Mouse (Mus musculus): ENCODE results near the gene Cycs.
"Not testable (repeated sequence)": the region's sequence is repeated elsewhere in the genome, so short reads cannot be mapped to it uniquely, and the experiment has no call there.

Gene Cycs

DNA sequence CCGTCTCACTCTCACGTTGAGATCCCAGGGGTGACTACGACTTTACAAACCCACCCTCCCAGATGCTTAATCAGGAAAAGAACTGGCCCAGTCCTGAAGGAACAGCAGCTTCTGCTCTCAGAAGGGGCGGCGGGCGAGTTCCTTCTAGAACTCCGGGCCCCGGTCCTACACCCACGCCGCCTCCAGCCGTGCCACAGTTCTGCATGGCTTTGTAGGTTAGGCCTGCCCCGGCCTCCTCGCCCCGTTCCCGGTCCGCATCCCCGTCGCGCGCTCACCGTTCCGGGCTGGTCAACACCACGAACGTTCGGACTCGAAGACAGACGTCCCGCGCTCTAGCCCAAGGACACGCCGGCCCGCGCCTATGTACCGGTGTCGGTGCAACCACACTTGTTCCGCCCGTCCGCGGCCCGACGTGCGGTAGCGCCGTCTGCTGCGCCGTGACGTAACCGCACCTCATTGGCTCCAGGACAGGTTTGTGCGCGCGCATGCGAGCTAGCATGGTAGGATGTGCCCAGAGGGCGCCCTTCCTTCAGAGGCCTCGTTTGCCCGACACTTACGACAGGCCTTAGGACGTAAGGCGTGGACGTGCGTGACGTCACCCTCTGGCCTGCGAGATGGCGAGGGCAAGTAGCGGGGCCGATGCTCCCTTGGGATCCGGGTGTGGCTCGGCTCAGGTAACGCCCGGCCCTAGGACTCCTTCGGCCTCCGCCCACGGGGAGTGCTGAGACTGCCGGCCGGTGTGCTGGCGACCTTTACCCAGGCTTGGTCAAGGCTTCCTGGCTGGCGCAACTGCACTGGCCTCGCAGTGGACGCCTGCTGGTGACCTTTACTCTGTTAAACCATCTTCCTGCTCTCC lies at the start of gene Cycs:
TSS of gene Cycs (minus strand) at position 398 of the 856 bp plus-strand sequence.
- DNase-seq: peak; percentile 100

DNA sequence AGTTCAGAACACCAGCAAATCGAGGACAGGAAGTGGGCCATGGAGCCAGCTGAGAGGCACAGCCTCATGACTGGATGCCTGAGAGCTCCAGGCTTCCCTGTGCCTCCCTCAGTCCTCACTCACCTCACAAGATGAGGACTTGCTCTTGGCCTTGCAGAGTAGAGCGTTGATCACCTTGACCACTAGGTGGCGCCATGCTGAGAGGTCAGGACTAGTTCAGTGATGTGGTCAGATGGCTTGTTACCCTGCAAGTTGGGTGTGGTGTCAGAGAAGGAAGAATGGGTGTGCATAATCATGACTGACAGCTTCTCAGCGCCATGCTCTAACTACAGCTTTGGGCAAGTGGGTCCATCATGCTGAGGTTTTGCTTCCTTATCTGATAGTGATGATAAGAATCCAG lies 35.3 kb upstream of the Cycs start:
- no peak for DNase-seq

GRCm38 (mm10) chr6:50598560-50598959 lies 32.2 kb upstream of the Cycs start:
- DNase-seq: no peak

DNA sequence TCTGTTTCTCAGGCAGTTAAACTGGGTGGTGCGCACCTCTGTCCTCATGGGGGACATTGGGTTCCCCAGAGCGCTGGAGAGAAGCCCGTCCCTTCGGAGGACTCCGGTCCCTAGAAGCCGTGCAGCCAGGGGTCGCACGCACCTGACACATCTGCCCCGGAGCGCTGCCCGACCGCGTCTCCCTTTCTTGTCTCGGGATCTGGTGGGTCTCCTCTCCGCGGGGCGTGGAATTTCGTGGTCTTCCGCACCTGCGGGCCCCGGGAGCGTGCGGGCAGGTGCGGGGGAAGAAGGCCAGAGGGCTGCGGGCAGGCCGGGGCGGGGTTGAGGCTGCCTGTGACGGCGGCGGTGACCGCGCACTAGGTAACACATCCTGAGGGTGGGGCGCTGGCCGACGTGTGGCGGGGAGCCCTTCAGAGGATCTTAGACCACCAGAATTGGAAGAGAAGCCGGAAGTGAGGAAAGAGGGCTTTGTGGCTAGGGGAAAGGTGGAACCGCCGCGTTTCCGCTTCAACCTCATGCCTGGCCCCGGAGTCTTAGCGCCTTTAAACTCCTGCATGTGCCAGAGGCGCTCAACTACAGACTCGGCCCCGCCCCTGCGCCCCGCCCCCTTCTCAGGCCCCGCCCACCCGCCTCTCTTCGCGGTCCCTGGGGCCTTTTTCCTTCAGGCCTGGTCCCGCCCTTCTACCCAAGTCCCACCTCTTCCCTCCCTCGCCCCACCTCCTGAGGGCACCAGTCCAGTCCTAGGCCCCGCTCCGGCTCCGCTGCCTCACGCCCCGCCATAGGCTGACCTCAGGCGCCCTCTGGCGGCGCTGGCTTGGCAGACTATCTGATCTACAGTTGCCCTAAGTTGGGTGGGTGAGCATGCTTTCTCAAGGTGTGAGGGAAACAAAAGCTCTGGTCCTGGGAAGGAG lies 30.2 kb upstream of the Cycs start, which contains the start of gene 4921507P07Rik:
TSS of gene 4921507P07Rik (minus strand) at position 332 of the 911 bp plus-strand sequence.
- peak; percentile 97 for DNase-seq

DNA sequence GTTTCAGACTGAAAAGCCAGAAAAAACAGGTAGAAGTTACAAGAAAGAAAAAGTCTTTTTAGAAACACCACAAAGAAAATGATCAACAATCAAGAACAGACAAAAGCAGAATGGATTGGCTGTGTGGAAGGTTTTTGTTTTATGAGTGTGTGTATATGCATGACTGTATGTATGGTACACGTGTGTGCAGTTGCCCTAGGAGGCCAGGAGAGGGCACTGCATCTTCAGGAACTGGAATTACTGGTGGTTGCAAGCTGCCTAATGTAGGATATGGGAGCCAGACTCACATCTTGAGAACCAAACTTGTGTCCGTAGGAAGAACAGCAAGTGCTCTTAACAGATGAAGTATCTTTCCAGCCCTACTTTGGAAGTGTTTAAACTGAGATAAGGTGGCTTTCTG lies 28.0 kb upstream of the Cycs start:
- DNase-seq: no peak

DNA sequence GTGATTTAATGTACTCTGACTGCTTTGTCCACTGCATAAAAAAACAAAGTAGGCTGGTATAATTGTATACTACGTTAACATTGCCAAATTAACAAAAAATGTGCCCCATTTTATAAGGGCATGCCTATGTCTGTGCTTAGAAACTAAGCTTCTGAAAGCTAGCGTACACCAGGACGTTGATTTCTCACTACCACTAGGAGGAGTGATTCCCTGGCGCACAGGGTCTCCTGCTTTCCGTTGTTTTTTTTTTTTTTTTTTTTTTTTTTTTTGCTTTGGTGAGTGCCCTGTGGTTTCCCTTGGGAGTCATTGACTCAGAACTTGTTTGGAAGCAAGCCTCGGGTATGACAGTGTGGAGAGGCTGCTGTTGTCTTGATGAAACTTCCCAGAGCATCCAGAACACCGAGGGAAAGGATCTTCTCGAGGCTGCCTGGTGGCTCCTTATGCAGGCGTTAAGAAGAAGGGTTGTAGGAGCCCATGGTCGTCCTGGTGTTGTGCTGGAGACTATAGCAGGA lies 27.1 kb upstream of the Cycs start:
- no peak for DNase-seq

DNA sequence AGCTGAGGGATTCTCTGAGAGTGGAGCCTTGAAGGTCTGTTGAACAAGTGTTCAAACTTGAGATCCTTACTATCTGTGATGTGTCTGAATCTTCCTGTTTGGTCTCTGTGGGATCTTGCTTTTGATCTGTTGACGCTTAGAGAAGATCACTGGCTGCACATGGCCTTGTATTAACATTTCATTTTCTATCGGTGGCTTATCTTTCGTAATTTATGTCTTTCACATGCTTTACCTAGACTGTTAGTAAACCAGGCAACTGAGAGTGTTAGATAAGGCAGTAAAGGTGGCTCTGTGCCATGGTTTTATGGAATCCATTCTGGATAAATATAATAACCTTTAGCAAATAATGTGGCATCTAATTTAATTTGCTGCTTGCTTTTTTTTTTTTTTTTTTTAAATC lies 23.9 kb upstream of the Cycs start:
- no peak for DNase-seq

GRCm38 (mm10) chr6:50588251-50588650 lies 21.9 kb upstream of the Cycs start:
- DNase-seq: peak; percentile 81

DNA sequence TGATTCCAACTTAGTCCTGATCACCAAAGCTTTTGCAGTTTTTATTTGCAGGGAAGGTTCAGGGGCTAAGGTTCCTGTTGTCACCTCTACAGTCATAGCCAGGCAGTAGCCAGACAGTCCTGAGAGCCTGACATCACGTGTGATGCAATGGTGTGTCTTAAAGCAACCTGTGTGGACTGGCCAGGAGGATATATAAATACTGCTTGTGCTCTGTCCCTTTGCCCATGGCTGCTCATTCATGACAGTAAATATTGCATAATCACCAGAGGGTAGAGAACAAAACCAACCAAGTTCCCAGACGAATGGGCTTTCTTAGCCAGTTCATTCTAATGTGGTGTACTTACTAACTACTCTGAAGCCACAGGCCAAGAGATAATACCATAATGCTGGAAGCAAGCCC lies 21.1 kb upstream of the Cycs start:
- DNase-seq: no peak

- DNase-seq: peak; percentile 64
Measured at GRCm38 (mm10) chr6:50586316-50586715, 20.0 kb upstream of the Cycs start.

- no peak for DNase-seq
Measured at GRCm38 (mm10) chr6:50585733-50586132, 19.4 kb upstream of the Cycs start.

GRCm38 (mm10) chr6:50571661-50572060 lies 5.3 kb upstream of the Cycs start:
- no peak for DNase-seq

- no peak for DNase-seq
Measured at GRCm38 (mm10) chr6:50566997-50567255, 588 bp upstream of the Cycs start.

DNA sequence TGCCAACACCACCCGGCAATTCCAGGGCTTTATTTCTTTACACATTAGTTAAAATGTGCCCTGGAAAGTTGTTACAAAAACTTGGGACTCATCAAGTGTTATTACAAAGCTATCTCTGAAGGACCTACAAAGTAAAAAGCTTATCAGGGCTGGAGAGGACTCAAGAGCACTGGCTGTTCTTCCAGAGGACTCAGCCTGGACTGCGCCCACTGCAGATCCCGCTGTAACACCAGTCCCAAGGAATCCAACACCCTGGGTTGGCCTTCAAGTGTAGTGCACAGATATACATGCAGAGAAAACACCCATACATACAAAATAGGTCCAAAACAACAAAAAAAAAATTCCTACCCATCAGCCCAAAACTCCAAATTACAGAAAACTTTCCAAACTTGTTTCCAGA lies 2.7 kb downstream of the Cycs start:
- DNase-seq: no peak

GRCm38 (mm10) chr6:50562421-50562820 lies 3.9 kb downstream of the Cycs start:
- no peak for DNase-seq

DNA sequence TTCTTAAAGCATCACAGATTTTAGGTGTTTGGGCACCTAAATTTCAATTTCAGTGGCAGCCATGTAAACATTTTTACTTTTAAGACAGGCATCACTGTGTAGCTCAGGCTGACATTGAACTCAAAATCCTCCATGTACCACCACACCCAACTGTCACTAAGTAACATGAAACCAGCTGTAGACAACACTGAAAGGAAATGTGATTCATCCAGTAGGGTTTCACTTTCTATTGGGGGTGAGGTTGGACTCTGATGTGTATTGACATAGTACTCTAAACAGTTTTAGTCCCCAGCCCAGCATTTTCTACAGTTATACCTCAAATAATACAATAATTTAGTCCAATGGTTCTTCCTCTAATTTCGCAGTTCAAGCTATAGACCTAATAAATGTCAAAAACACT lies 5.6 kb downstream of the Cycs start:
- no peak for DNase-seq

DNA sequence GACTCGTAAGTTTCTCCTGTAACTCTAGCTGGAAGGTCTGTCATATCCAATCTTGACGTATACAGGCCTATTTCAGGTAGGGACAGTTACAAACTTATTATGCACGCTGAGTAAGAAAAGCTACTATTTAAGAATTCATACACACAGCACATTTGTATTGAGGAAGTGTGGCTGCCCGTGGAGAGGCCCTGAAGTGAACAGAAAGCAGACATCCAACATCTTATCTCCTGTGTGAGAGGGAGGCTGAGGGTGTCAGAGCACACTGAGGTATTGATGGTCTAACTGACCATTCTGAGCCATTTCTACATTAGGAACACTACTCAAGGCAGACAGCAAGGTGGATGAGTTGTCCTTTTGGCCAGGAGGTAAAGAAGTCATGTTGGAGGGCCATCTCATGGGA lies 7.5 kb downstream of the Cycs start:
- DNase-seq: no peak

DNA sequence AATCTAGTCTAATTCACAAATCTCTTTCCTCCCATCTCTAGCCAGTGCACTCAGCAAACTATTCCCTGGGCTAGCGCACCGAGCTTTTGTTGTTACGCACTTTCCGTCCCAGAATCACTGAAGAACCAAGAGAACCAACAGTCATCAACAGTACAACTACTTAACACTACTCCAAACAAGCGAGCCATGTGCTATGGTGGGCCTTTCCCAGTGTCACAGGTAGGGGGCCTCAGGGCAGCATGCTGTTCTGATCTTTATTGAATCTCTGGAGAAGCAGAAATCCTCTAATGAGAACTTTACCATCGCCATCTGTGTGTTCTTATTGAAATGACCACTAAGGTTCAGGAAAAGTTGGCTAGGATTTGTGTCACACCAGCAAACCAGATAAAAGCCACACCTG lies 8.8 kb downstream of the Cycs start:
- DNase-seq: no peak

DNA sequence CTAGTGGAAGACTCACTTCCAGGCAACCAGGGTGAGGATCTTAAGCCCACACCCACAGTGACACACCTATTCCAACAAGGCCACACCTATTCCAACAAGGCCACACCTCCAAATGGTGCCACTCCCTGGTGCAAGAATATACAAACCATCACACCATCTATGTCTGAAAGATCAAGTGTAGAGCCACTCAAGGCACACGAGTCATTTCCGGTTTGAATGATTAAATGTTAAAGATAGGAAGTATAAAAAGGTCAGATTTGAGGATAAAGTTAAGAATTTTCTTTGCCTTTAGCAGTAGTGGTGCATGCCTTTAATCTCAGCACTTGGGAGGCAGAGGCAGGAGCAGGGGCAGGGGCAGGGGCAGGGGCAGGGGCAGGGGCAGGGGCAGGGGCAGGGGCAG lies 12.1 kb downstream of the Cycs start:
- not testable (repeated sequence) for DNase-seq

DNA sequence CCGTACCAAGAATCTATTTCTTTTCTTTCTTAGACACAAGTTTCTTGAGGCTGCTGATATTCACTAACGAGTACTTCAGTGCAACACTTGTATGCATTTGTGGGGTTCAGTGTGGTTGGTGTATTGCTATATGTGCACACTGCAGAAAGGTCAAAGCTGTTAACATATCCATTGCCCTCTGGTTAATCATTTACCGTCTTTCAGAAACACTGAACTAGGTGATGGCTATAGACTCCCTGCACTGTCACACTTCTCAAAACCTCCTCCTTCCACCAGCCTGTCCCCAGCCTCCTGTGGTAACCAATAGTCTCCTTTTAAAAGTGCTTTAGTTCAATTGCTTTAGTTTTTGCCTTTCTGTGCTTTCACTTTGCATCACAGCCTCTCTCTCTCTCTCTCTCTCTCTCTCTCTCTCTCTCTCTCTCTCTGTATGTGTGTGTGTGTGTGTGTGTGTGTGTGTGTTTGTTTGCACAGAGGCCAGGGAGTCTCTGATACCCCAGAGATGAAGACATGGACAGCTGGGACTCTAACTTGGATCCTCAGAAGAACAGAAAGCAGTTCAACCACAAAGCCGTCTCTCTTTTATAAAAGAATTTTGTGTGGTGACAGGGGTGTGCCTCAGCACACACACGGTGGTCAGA lies 13.3 kb downstream of the Cycs start:
- DNase-seq: no peak

DNA sequence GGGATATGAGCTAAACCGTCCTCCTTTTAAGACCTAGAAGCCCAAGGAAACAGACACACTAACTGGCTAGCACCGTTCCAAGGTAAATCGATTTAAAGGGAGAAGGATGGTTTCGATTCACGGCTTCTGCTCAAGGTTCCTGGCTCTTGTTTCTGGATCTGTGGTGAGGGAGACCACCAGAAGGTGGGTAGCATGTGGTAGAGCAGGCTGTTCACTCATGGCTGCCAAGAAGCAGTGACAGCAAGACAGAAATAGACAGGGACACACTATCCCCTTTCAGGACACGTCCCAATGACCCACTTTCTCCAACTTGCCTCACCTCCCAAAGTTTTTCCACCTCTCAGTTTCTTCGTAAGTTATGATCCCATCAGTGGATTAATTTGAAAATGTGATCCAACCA lies 16.5 kb downstream of the Cycs start:
- DNase-seq: no peak

DNA sequence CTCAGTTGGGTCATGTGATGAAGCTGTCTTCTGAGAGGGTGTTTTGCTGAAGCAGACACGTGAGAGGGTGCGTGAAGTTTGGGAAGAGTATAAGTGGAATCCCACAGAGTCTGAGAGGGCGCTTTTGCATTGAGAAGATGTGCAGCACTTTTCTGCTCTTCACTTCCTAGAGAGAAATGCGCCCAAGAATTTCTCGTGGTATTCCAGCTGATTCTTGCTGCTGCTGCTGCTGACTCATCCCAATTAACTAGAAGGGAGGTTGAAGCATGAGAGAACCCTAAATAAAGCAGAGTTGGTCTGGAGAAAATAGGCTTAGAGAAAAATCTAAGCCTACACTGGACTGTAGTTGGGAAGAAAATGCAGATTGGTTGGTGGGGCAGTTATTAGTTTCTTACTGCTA lies 17.3 kb downstream of the Cycs start:
- DNase-seq: no peak

DNA sequence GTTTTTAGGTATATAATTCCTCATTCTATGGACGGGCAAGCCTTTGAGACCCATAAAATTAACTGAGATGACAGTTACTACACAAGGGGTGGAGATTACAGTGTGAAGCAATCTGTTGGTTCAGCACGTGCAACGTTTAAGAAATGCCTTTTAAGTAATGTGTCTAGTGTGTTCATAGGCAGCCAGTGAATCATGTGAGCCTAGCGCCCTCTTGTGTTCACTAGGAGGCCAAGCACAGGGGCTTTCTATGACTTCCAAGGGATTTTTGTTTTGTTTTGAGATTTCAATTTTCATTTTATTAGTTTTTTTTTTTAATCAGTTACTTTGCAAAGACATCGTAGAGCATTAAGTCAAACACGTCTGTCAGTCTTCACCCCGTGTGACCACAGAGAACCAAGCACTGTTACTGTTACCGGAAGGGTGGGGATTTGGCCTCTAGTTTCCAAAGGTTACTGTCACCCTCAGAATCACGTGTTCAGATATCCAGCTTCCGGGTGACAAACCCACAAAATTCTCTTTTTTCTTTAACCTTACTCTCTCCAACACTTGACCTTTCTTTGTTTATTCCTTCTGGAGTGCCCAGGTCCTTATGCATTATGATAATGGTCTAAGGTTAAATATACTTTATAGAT lies 20.8 kb downstream of the Cycs start:
- peak; percentile 68 for DNase-seq

All from kidney, adult 9 months (tissue).